Mouse (Mus musculus): ENCODE data around the gene Slc12a1.

GRCm38 (mm10) chr2:125122288-125122623, 30.0 kb upstream of the Slc12a1 start:
- TF ChIP-seq CTCF (IDR thresholded peaks at IDR 0.05; ENCODE audit: control insufficient read depth, insufficient read depth, insufficient replicate concordance, low read depth, low read length), result no peak
- TF ChIP-seq POLR2A (IDR thresholded peaks at IDR 0.05; ENCODE audit: control insufficient read depth, low read depth, low read length), result no peak

Data from testis, adult 2 months (tissue).